Mouse (Mus musculus): ENCODE measurements around the gene Shisa9.

The Shisa9 gene

GRCm38 (mm10) chr16:12072573-12072972 is 88.7 kb downstream of the Shisa9 start:
- no peak for DNase-seq (ENCODE audit: low spot score in 2 of 2)

DNA sequence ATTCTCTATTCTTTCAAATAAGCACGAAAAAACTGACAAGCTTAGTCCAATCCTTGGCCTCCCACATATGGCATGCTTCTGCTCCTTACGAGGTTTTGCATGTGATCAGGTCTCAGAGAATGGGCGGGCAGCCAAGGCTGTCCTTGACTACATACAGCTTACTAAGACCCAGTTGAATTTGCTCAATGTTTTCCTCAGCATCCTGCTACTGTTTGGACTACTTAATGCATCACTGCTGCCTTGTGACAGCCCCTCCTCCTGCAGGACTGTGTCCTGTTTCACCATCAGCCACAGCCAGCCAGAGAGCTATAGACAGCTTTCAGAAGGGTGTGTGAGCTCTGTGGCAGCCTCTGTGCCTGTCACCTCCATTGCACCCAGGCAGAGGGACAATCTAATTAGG is 92.4 kb downstream of the Shisa9 start:
- no peak for DNase-seq (ENCODE audit: low spot score in 2 of 2)

- no peak for DNase-seq (ENCODE audit: low spot score in 2 of 2)
Measured at GRCm38 (mm10) chr16:12076700-12077099, 92.8 kb downstream of the Shisa9 start.

DNA sequence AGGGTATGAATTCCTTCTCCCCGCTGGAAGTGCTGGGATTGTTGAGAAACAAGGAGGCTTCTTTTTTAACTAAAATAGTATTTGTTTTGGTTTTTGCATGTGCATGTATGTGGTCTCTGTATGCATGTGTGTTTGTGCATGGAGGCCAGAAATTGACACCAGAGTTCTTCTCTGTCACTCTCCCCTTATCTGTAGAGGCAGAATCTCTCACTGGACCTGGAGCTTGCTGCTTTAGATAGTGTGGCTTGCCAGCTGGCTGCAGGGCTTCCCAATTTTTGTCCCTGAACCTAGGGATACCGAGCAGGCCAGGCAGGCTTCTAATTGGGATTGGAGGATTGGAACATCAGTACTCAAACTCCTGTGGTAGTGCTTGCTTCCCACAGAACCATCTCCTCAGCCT is 99.2 kb downstream of the Shisa9 start:
- DNase-seq (ENCODE audit: low spot score in 2 of 2): no peak

DNA sequence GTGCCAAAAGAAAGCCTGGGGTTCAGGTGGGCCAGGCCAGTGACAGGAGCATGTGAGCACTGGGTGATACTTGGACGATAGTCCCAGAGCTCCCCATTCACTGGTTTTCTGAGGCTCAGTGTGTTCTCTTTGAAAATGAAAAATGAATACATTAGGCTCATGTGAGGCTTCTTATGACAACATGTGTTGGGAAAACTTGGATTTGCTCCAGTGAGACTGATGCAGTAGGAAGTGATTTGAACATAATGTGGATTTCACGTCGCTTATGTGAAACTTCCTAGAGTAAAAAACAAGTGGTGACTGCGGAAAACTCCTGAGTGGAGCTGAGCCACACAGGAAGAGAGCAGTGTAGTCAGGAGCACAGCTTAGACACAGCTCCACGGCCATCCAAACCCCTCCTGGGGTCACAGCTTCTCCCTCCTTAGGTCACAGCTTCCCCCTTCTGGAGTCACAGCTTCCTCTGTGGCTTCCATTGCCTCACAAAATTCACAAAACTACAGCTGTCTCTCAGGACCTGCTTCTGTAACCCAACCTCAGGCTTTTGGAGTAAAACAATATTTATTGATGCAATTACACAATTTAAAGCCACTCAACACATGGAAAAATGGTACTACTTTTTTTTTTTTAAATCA is 106.8 kb downstream of the Shisa9 start:
- no peak for DNase-seq (ENCODE audit: low spot score in 2 of 2)

GRCm38 (mm10) chr16:12093253-12093652 is 109.3 kb downstream of the Shisa9 start:
- no peak for DNase-seq (ENCODE audit: low spot score in 2 of 2)

GRCm38 (mm10) chr16:12094784-12095315 is 110.9 kb downstream of the Shisa9 start:
- DNase-seq (ENCODE audit: low spot score in 2 of 2): no peak

- DNase-seq (ENCODE audit: low spot score in 2 of 2): no peak
Measured at GRCm38 (mm10) chr16:12095365-12095764, 111.5 kb downstream of the Shisa9 start.

- DNase-seq (ENCODE audit: low spot score in 2 of 2): no peak
Measured at GRCm38 (mm10) chr16:12108436-12108835, 124.5 kb downstream of the Shisa9 start.

GRCm38 (mm10) chr16:12110851-12111437 is 127.0 kb downstream of the Shisa9 start:
- DNase-seq (ENCODE audit: low spot score in 2 of 2): no peak

DNA sequence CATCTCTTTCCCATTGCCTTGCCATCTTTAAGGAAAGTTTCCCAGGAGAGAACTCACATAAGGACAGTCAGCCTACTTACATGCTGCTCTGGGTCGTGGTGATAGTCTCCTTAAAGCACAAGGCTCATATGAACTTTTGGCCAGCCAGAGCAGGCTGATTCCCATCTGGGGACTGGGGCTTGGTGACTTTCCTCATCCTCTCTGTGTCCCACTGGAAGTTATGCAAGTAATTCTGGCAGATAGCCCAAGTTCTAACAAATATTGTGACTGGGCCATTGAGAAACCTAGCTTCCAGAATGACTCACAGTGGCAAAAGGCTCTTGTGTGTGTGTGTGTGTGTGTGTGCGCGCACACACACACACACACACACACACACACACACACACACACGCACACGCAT is 130.5 kb downstream of the Shisa9 start:
- DNase-seq (ENCODE audit: low spot score in 2 of 2): no peak

- DNase-seq (ENCODE audit: low spot score in 2 of 2): no peak
Measured at GRCm38 (mm10) chr16:12115040-12115856, 131.3 kb downstream of the Shisa9 start.

GRCm38 (mm10) chr16:12116926-12117325 is 133.0 kb downstream of the Shisa9 start:
- DNase-seq (ENCODE audit: low spot score in 2 of 2): no peak

- DNase-seq (ENCODE audit: low spot score in 2 of 2): no peak
Measured at GRCm38 (mm10) chr16:12119463-12119862, 135.6 kb downstream of the Shisa9 start.

GRCm38 (mm10) chr16:12129782-12130181 is 145.9 kb downstream of the Shisa9 start:
- no peak for DNase-seq (ENCODE audit: low spot score in 2 of 2)

DNA sequence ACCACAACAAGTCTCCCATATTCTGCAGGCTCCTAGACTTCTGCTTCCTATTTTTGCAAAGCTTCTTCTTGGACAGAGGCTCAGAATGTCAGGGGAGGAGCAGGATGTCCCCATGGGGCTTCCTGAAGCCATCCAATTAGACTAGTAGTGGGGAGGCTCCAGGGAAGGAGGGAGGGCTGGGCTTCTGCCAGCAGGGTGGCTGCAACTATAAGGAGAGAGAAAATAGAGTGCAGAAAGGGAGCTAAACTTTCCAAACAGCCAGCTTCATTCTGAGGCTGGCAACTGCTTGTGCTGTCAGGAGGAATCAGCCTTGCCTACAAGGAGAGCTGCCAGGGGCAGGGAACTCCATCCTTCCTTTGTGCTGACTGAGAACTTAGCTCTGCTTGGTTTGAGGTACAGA is 162.8 kb downstream of the Shisa9 start:
- no peak for DNase-seq (ENCODE audit: low spot score in 2 of 2)

- DNase-seq (ENCODE audit: low spot score in 2 of 2): no peak
Measured at GRCm38 (mm10) chr16:12151986-12152385, 168.1 kb downstream of the Shisa9 start.

- no peak for DNase-seq (ENCODE audit: low spot score in 2 of 2)
Measured at GRCm38 (mm10) chr16:12154476-12154875, 170.6 kb downstream of the Shisa9 start.

GRCm38 (mm10) chr16:12173482-12174041 is 189.6 kb downstream of the Shisa9 start:
- DNase-seq (ENCODE audit: low spot score in 2 of 2): no peak

DNA sequence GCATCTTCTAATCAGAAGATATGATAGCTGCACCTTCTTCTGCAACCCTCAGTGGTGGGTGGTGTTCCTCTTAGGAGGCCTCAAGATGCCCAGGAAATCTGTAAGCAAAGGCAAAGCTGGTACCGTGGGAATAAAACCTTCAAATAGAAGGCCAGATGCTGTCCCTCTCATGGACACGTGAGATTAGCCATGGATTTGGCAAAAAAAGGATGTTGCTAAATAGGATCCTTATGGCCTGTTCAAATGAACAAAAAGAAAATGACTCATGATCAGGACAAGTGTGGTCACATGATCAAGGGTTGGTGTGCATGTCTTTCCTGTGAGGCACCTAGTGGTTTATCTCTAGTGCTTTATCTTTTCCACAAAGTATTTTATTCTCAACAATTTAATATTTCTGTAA is 194.1 kb downstream of the Shisa9 start:
- DNase-seq (ENCODE audit: low spot score in 2 of 2): no peak

- no peak for DNase-seq (ENCODE audit: low spot score in 2 of 2)
Measured at GRCm38 (mm10) chr16:12189739-12190138, 205.8 kb downstream of the Shisa9 start.

DNA sequence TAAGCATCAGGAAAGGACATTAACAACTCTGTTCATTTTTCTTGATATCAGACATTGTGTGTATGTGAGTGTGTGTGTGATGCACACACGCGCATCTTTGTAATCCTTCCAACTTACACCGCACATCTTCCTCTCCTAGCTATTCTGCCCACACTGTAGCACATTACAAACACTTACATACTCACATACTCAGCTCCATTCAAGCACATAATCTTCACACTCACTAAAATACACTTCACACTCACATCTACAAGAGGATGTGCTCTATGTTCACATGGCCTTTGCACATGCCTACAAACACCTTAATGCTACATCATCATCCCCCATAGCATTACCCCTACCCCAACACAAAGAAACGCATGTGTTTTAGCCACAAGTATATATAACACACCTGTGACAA is 212.9 kb downstream of the Shisa9 start:
- DNase-seq (ENCODE audit: low spot score in 2 of 2): no peak

Data from spleen, postnatal 36 days (tissue).